Mouse (Mus musculus) kidney, adult 2 months (tissue): ENCODE data around the gene Zkscan5. TPM values are rescaled to one million over a fixed set of nuclear protein-coding genes. Genes with fewer than 3 reads are reported as not detected.
"Not testable (repeated sequence)": the region's sequence is repeated elsewhere in the genome, so short reads cannot be mapped to it uniquely, and the experiment has no call there.

Experiments used
- DNase-seq: peaks from one replicate; pipeline ENCODE4 v3.0.0; 2021
- H3K27ac ChIP-seq: fragments of 200-500 bp; 2 replicates; pipeline ENCODE4 v1.5.1; 2012; ENCODE audit warnings: low read depth, low read length, control low read depth, inconsistent platforms; ENCODE audit not compliant: insufficient read depth
- H3K27me3 ChIP-seq: fragments of 200-500 bp; replicated peaks from 2 replicates; pipeline ENCODE4 v1.6.1; 2012; ENCODE audit warnings: mild to moderate bottlenecking, moderate library complexity, low read length, inconsistent platforms; ENCODE audit not compliant: control insufficient read depth, insufficient read depth
- H3K36me3 ChIP-seq: fragments of 200-500 bp; 2 replicates; pipeline ENCODE4 v1.6.1; 2012; ENCODE audit warnings: mild to moderate bottlenecking, moderate library complexity, low read length, inconsistent platforms; ENCODE audit not compliant: control insufficient read depth, insufficient read depth
- H3K4me1 ChIP-seq: fragments of 200-500 bp; 2 replicates; pipeline ENCODE4 v1.6.1; 2011; ENCODE audit warnings: low read length; ENCODE audit not compliant: control insufficient read depth, insufficient read depth
- H3K4me3 ChIP-seq: fragments of 200-500 bp; 2 replicates; pipeline ENCODE4 v1.5.1; 2011; ENCODE audit warnings: mild to moderate bottlenecking, low read depth, low read length, control low read depth; ENCODE audit not compliant: insufficient read depth
- CTCF ChIP-seq: fragments of 200-500 bp; conservative IDR thresholded peaks from 2 replicates; pipeline ENCODE4 v1.5.1; 2011; ENCODE audit warnings: low read depth, mild to moderate bottlenecking, control low read depth, low read length, moderate library complexity, mixed read lengths; ENCODE audit not compliant: insufficient read depth, insufficient read length
- POLR2A ChIP-seq: fragments of 200-500 bp; IDR thresholded peaks from one replicate; pipeline ENCODE4 v1.6.1; 2011; ENCODE audit warnings: low read depth, low read length, control low read depth
- WGBS: fragments of 180-500 bp; shearing (Covaris S2); methylation state at CpG from one replicate; pipeline ENCODE4 v1.1.7; 2018; 5-methylcytosine and 5-hydroxymethylcytosine counted together
- polyA plus RNA-seq: library from polyadenylated mRNA; depleted of rRNA; stranded (reverse); fragments of >200 nt; gene quantifications from 2 replicates; pipeline ENCODE4 v1.2.3, GENCODE M21; 2012

Zkscan5 gene
- polyA plus RNA-seq, 1 experiment, result 5.8 TPM

- Histone ChIP-seq H3K27ac (no peak overlapping the region), H3K27me3 (no peaks in the 10 kb centered on the region), H3K36me3 (no peaks in the 10 kb centered on the region), H3K4me1 (peaks cover 6% of the 10 kb centered on the region; the same call in 1 of the 2 replicates), H3K4me3 (no peak overlapping the region)
- WGBS, result 47% methylated on average over 3 of the region's 3 CpGs
- TF ChIP-seq CTCF, result no peak
- no peak for TF ChIP-seq POLR2A
- DNase-seq, result no peak
Observed at GRCm38 (mm10) chr5:145202446-145202845, 1.9 kb upstream of the Zkscan5 start.

DNA sequence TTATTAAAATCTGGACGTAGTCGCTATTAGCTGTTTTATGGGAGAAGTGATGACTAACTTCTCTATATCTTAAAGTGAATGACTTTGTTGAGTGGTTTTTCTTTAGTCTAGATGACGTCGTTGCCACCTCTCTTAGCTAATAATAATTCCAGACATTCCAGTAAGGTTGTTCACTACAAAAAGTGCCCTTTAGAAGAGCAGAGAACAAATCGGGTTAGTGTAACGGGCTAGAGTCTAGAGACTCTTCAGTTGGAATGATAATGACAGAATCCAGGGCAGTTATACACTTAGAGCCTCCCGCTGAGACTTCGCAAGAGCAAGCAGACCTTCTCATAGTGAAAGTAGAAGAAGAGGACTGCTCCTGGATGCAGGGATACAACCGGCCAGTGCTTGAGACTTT lies 679 bp downstream of the Zkscan5 start:
- 13% methylated on average over 9 of the region's 9 CpGs for WGBS
- no peak for TF ChIP-seq CTCF
- no peak for TF ChIP-seq POLR2A

GRCm38 (mm10) chr5:145207385-145207784 lies 3.0 kb downstream of the Zkscan5 start:
- TF ChIP-seq POLR2A (no peak), CTCF (no peak)
- DNase-seq, result no peak
- no peaks in the 10 kb centered on the region for H3K27me3 ChIP-seq
- H3K27ac ChIP-seq, result no peak overlapping the region
- H3K4me3 ChIP-seq, result no peak overlapping the region
- H3K36me3 ChIP-seq, result no peaks in the 10 kb centered on the region
- WGBS, result 97% methylated on average over 6 of the region's 6 CpGs
- H3K4me1 ChIP-seq, result peaks cover 3% of the 10 kb centered on the region; the same call in 1 of the 2 replicates

More for the DNA sequence above, 679 bp downstream of the Zkscan5 start:
- Histone ChIP-seq H3K4me3 (peak overlapping the region; percentile 1; the same call in 1 of the 2 replicates), H3K27me3 (no peaks in the 10 kb centered on the region), H3K4me1 (peaks cover 6% of the 10 kb centered on the region; the same call in 1 of the 2 replicates), H3K36me3 (no peaks in the 10 kb centered on the region), H3K27ac (no peak overlapping the region)
- DNase-seq, result no peak

- Histone ChIP-seq H3K27me3 (no peaks in the 10 kb centered on the region), H3K4me1 (peaks cover 3% of the 10 kb centered on the region; the same call in 1 of the 2 replicates), H3K27ac (no peak overlapping the region), H3K36me3 (no peaks in the 10 kb centered on the region), H3K4me3 (no peak overlapping the region)
- WGBS, result 93% methylated on average over 6 of the region's 6 CpGs
- TF ChIP-seq CTCF (no peak), POLR2A (no peak)
- DNase-seq, result no peak
Observed at GRCm38 (mm10) chr5:145207954-145208353, 3.6 kb downstream of the Zkscan5 start.

GRCm38 (mm10) chr5:145208391-145208790 lies 4.0 kb downstream of the Zkscan5 start:
- not testable (repeated sequence) for H3K4me3 ChIP-seq, H3K36me3 ChIP-seq, H3K4me1 ChIP-seq, DNase-seq, H3K27me3 ChIP-seq, H3K27ac ChIP-seq
- 58% methylated on average over 11 of the region's 11 CpGs for WGBS

- Histone ChIP-seq H3K36me3 (no peaks in the 10 kb centered on the region), H3K4me1 (no peaks in the 10 kb centered on the region)
- WGBS, result 97% methylated on average over 4 of the region's 4 CpGs
Observed at GRCm38 (mm10) chr5:145211340-145211739, 7.0 kb downstream of the Zkscan5 start.

DNA sequence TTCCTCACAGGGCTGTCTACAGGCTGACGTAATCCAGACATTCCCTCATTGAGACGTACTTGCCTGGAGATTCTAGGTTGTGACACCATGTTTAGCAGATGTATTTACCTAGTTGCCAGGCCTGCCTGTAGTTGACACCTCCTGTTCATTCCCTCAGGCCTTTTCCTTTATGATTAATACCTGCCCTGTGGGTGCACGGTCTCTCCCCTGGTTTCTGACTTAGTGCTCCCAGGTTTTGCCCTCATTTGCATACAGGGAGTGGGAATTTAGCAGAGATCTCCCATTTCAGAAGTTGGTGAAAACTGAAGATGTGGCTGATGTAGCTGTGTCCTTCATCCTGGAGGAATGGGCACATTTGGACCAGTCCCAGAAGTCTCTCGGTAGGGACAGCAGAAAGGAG lies 7.9 kb downstream of the Zkscan5 start:
- WGBS, result 95% methylated on average over 4 of the region's 4 CpGs
- no peak for TF ChIP-seq POLR2A
- TF ChIP-seq CTCF, result no peak
- H3K4me1 ChIP-seq, result no peaks in the 10 kb centered on the region

More at GRCm38 (mm10) chr5:145211340-145211739, 7.0 kb downstream of the Zkscan5 start:
- TF ChIP-seq POLR2A (no peak), CTCF (no peak)
- H3K27ac ChIP-seq, result no peak overlapping the region
- H3K27me3 ChIP-seq, result no peaks in the 10 kb centered on the region
- no peak overlapping the region for H3K4me3 ChIP-seq
- DNase-seq, result no peak

GRCm38 (mm10) chr5:145213505-145213904 lies 9.1 kb downstream of the Zkscan5 start:
- WGBS, result 97% methylated on average over 3 of the region's 3 CpGs
- TF ChIP-seq POLR2A, result no peak
- TF ChIP-seq CTCF, result no peak
- H3K27ac ChIP-seq, result no peak overlapping the region
- H3K27me3 ChIP-seq, result no peaks in the 10 kb centered on the region
- H3K4me1 ChIP-seq, result no peaks in the 10 kb centered on the region
- no peak for DNase-seq
- no peaks in the 10 kb centered on the region for H3K36me3 ChIP-seq
- H3K4me3 ChIP-seq, result no peak overlapping the region

More for the DNA sequence above, 7.9 kb downstream of the Zkscan5 start:
- Histone ChIP-seq H3K36me3 (no peaks in the 10 kb centered on the region), H3K4me3 (no peak overlapping the region), H3K27ac (no peak overlapping the region), H3K27me3 (no peaks in the 10 kb centered on the region)
- DNase-seq, result no peak
